Mouse (Mus musculus) brown adipose tissue, adult 24 weeks (tissue): ENCODE data around the gene Slc31a2. TPM values are rescaled to one million over a fixed set of nuclear protein-coding genes. Genes with fewer than 3 reads are reported as not detected.

Source experiments
- H3K27ac ChIP-seq: fragments of 200-500 bp; replicated peaks from 2 replicates; pipeline ENCODE4 v1.5.1; 2012; ENCODE audit warnings: low read depth, mild to moderate bottlenecking, low read length
- H3K4me1 ChIP-seq: fragments of 200-500 bp; 2 replicates; pipeline ENCODE4 v1.6.1; 2012; ENCODE audit warnings: low read length, mixed read lengths; ENCODE audit not compliant: control insufficient read depth, insufficient read depth, insufficient read length
- H3K4me3 ChIP-seq: fragments of 200-500 bp; 2 replicates; pipeline ENCODE4 v1.5.1; 2012; ENCODE audit warnings: low read depth, mild to moderate bottlenecking, low read length, moderate library complexity; ENCODE audit not compliant: insufficient read depth
- polyA plus RNA-seq: library from polyadenylated mRNA; stranded (reverse); fragments of >200 nt; gene quantifications from 2 replicates; pipeline ENCODE4 v1.2.4, GENCODE M21; 2012; ENCODE audit not compliant: missing spikeins, insufficient read depth, insufficient read length

The Slc31a2 gene
- polyA plus RNA-seq, 1 experiment, result 7.9 TPM

GRCm38 (mm10) chr4:62322684-62323083, 60.3 kb downstream of the Slc31a2 start:
- H3K4me1 ChIP-seq, result no peaks in the 10 kb centered on the region
- no peak overlapping the region for H3K27ac ChIP-seq
- H3K4me3 ChIP-seq, result no peak overlapping the region

- H3K4me3 ChIP-seq, result no peak overlapping the region
- H3K4me1 ChIP-seq, result no peaks in the 10 kb centered on the region
Measured at GRCm38 (mm10) chr4:62326111-62326510, 63.7 kb downstream of the Slc31a2 start.

GRCm38 (mm10) chr4:62328941-62329660, 66.7 kb downstream of the Slc31a2 start:
- Histone ChIP-seq H3K4me3 (no peak overlapping the region), H3K4me1 (no peaks in the 10 kb centered on the region), H3K27ac (0 out of 2 replicates have a peak overlapping the region, but pooled peaks have one; percentile 32)

More at GRCm38 (mm10) chr4:62326111-62326510, 63.7 kb downstream of the Slc31a2 start:
- H3K27ac ChIP-seq, result no peak overlapping the region

- no peak overlapping the region for H3K4me3 ChIP-seq
- H3K27ac ChIP-seq, result no peak overlapping the region
- no peaks in the 10 kb centered on the region for H3K4me1 ChIP-seq
Measured at GRCm38 (mm10) chr4:62331977-62332376, 69.6 kb downstream of the Slc31a2 start.

GRCm38 (mm10) chr4:62338536-62338935, 76.2 kb downstream of the Slc31a2 start:
- Histone ChIP-seq H3K4me1 (no peaks in the 10 kb centered on the region), H3K27ac (no peak overlapping the region), H3K4me3 (no peak overlapping the region)

- Histone ChIP-seq H3K4me3 (no peak overlapping the region), H3K27ac (no peak overlapping the region), H3K4me1 (peaks cover 1% of the 10 kb centered on the region; the same call in 1 of the 2 replicates)
Measured at GRCm38 (mm10) chr4:62344000-62344399, 81.6 kb downstream of the Slc31a2 start.

GRCm38 (mm10) chr4:62345827-62346226, 83.5 kb downstream of the Slc31a2 start:
- Histone ChIP-seq H3K27ac (no peak overlapping the region), H3K4me3 (no peak overlapping the region)

GRCm38 (mm10) chr4:62347605-62348328, 85.4 kb downstream of the Slc31a2 start:
- H3K4me3 ChIP-seq, result no peak overlapping the region
- no peak overlapping the region for H3K27ac ChIP-seq
- H3K4me1 ChIP-seq, result peaks cover 3% of the 10 kb centered on the region; the same call in 1 of the 2 replicates

More at GRCm38 (mm10) chr4:62345827-62346226, 83.5 kb downstream of the Slc31a2 start:
- peaks cover 3% of the 10 kb centered on the region; the same call in 1 of the 2 replicates for H3K4me1 ChIP-seq

Other genes starting within 250 kb of the Slc31a2 start
- 5.4 TPM in 1 of 2 replicates, not detected in the other for gene Mup20, start 208.4 kb upstream of the Slc31a2 start, polyA plus RNA-seq
- 2.1 and 7.2 TPM in 2 replicates for gene Mup3, start 175.2 kb upstream of the Slc31a2 start, polyA plus RNA-seq
- gene Mup21, start 111.7 kb upstream of the Slc31a2 start, polyA plus RNA-seq, result not detected in 2 replicates
- gene Zfp37, start 31.5 kb upstream of the Slc31a2 start, polyA plus RNA-seq, result 0.92 and 1.2 TPM in 2 replicates
- 13.0 and 13.5 TPM in 2 replicates for gene Fkbp15, start 98.0 kb downstream of the Slc31a2 start, polyA plus RNA-seq
- 18.6 and 21.6 TPM in 2 replicates for gene Slc31a1, start 98.2 kb downstream of the Slc31a2 start, polyA plus RNA-seq
- 52.5 and 76.2 TPM in 2 replicates for gene Cdc26, start 146.1 kb downstream of the Slc31a2 start, polyA plus RNA-seq
- 5.1 and 5.4 TPM in 2 replicates for gene Prpf4, start 146.2 kb downstream of the Slc31a2 start, polyA plus RNA-seq
- gene Rnf183, start 172.7 kb downstream of the Slc31a2 start, polyA plus RNA-seq, result not detected in 2 replicates
- gene Wdr31, start 208.3 kb downstream of the Slc31a2 start, polyA plus RNA-seq, result not detected in 2 replicates
- gene Bspry, start 217.5 kb downstream of the Slc31a2 start, polyA plus RNA-seq, result not detected in 2 replicates
- 9.1 and 14.9 TPM in 2 replicates for gene Hdhd3, start 240.9 kb downstream of the Slc31a2 start, polyA plus RNA-seq